Mouse (Mus musculus) kidney, adult 2 months (tissue): ENCODE results near the gene Praf2. TPM values are rescaled to one million over a fixed set of nuclear protein-coding genes. Genes with fewer than 3 reads are reported as not detected.

Source experiments
- DNase-seq: peaks from one replicate; pipeline ENCODE4 v3.0.0; 2021
- H3K27ac ChIP-seq: fragments of 200-500 bp; 2 replicates; pipeline ENCODE4 v1.5.1; 2012; ENCODE audit warnings: low read depth, low read length, control low read depth, inconsistent platforms; ENCODE audit not compliant: insufficient read depth
- H3K27me3 ChIP-seq: fragments of 200-500 bp; replicated peaks from 2 replicates; pipeline ENCODE4 v1.6.1; 2012; ENCODE audit warnings: mild to moderate bottlenecking, moderate library complexity, low read length, inconsistent platforms; ENCODE audit not compliant: control insufficient read depth, insufficient read depth
- H3K36me3 ChIP-seq: fragments of 200-500 bp; 2 replicates; pipeline ENCODE4 v1.6.1; 2012; ENCODE audit warnings: mild to moderate bottlenecking, moderate library complexity, low read length, inconsistent platforms; ENCODE audit not compliant: control insufficient read depth, insufficient read depth
- H3K4me1 ChIP-seq: fragments of 200-500 bp; 2 replicates; pipeline ENCODE4 v1.6.1; 2011; ENCODE audit warnings: low read length; ENCODE audit not compliant: control insufficient read depth, insufficient read depth
- H3K4me3 ChIP-seq: fragments of 200-500 bp; 2 replicates; pipeline ENCODE4 v1.5.1; 2011; ENCODE audit warnings: mild to moderate bottlenecking, low read depth, low read length, control low read depth; ENCODE audit not compliant: insufficient read depth
- CTCF ChIP-seq: fragments of 200-500 bp; conservative IDR thresholded peaks from 2 replicates; pipeline ENCODE4 v1.5.1; 2011; ENCODE audit warnings: low read depth, mild to moderate bottlenecking, control low read depth, low read length, moderate library complexity, mixed read lengths; ENCODE audit not compliant: insufficient read depth, insufficient read length
- POLR2A ChIP-seq: fragments of 200-500 bp; IDR thresholded peaks from one replicate; pipeline ENCODE4 v1.6.1; 2011; ENCODE audit warnings: low read depth, low read length, control low read depth
- WGBS: fragments of 180-500 bp; shearing (Covaris S2); methylation state at CpG from one replicate; pipeline ENCODE4 v1.1.7; 2018; 5-methylcytosine and 5-hydroxymethylcytosine counted together
- polyA plus RNA-seq: library from polyadenylated mRNA; depleted of rRNA; stranded (reverse); fragments of >200 nt; gene quantifications from 2 replicates; pipeline ENCODE4 v1.2.3, GENCODE M21; 2012

Gene Praf2
- polyA plus RNA-seq, 1 experiment: 33.8 TPM

- Histone ChIP-seq H3K36me3 (no peaks in the 10 kb centered on the region), H3K4me1 (peaks cover 3% of the 10 kb centered on the region; the same call in 1 of the 2 replicates), H3K4me3 (peak overlapping the region; percentile 38; the same call in 1 of the 2 replicates), H3K27ac (peak overlapping the region; percentile 1; the same call in 1 of the 2 replicates), H3K27me3 (no peaks in the 10 kb centered on the region)
- no peak for TF ChIP-seq CTCF
- no peak for TF ChIP-seq POLR2A
- peak; percentile 43 for DNase-seq
- WGBS: 6% methylated on average over 11 of the region's 11 CpGs
Observed at GRCm38 (mm10) chrX:7765764-7766163, 37.5 kb downstream of the Praf2 start.

GRCm38 (mm10) chrX:7769302-7770017 is 41.2 kb downstream of the Praf2 start:
- Histone ChIP-seq H3K4me1 (no peaks in the 10 kb centered on the region), H3K4me3 (no peak overlapping the region), H3K27me3 (no peaks in the 10 kb centered on the region), H3K36me3 (no peaks in the 10 kb centered on the region), H3K27ac (no peak overlapping the region)
- 91% methylated on average over 7 of the region's 7 CpGs for WGBS
- no peak for TF ChIP-seq POLR2A
- no peak for TF ChIP-seq CTCF
- DNase-seq: no peak

- no peaks in the 10 kb centered on the region for H3K4me1 ChIP-seq
- no peak overlapping the region for H3K27ac ChIP-seq
- H3K4me3 ChIP-seq: no peak overlapping the region
- no peak for TF ChIP-seq POLR2A
- peak; percentile 38 for TF ChIP-seq CTCF
- WGBS: 47% methylated on average over 2 of the region's 2 CpGs
- H3K36me3 ChIP-seq: no peaks in the 10 kb centered on the region
- H3K27me3 ChIP-seq: no peaks in the 10 kb centered on the region
- peak; percentile 11 for DNase-seq
Observed at GRCm38 (mm10) chrX:7772766-7773165, 44.5 kb downstream of the Praf2 start.

- no peak for DNase-seq
- TF ChIP-seq POLR2A (no peak), CTCF (no peak)
- Histone ChIP-seq H3K27me3 (no peaks in the 10 kb centered on the region), H3K36me3 (no peaks in the 10 kb centered on the region), H3K4me3 (no peak overlapping the region), H3K4me1 (no peaks in the 10 kb centered on the region; the same call in 1 of the 2 replicates), H3K27ac (no peak overlapping the region)
- 84% methylated on average over 9 of the region's 9 CpGs for WGBS
Observed at GRCm38 (mm10) chrX:7775501-7776205, 47.4 kb downstream of the Praf2 start.

- Histone ChIP-seq H3K27me3 (no peaks in the 10 kb centered on the region), H3K36me3 (no peaks in the 10 kb centered on the region), H3K4me1 (no peaks in the 10 kb centered on the region; the same call in 1 of the 2 replicates), H3K4me3 (no peak overlapping the region), H3K27ac (no peak overlapping the region)
- DNase-seq: peak; percentile 55
- TF ChIP-seq CTCF (peak; percentile 70), POLR2A (no peak)
- 41% methylated on average over 8 of the region's 8 CpGs for WGBS
Observed at GRCm38 (mm10) chrX:7776329-7777082, 48.3 kb downstream of the Praf2 start.

- no peak overlapping the region for H3K27ac ChIP-seq
- H3K27me3 ChIP-seq: no peaks in the 10 kb centered on the region
- TF ChIP-seq CTCF: no peak
- TF ChIP-seq POLR2A: no peak
- no peak for DNase-seq
- H3K4me1 ChIP-seq: no peaks in the 10 kb centered on the region; the same call in 1 of the 2 replicates
- H3K4me3 ChIP-seq: no peak overlapping the region
- WGBS: 42% methylated on average over 7 of the region's 7 CpGs
- H3K36me3 ChIP-seq: no peaks in the 10 kb centered on the region
Observed at GRCm38 (mm10) chrX:7778450-7779244, 50.4 kb downstream of the Praf2 start.
